In the genomic region with DNA sequence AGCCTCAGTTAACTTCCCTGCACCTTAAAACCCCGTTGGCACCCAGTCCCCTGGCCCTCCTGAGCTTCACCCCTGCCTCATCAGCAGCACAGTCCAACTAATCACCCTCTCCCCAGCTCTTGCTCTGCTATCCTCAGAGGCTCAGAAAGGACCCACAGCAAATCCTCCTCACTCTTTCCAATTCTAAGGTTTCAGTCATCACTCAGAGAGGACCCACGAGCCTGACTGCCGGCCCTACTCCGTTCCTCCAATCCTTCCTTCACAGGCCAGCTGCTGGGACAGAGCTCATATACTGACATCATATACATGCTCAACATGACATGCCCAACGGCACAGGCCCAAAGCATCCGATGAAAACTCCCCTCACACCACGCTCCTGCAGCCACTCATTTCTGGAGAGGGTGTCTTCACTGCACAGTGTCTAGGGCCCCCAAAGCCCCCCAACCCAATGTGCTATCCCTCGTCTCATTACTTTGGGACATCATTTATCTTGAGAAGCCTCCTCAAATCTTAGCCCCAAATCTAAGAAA, we compare ENCODE assay signal across 15 mouse cellular contexts. TPM values are rescaled to one million over a fixed set of nuclear protein-coding genes. Genes with fewer than 3 reads are reported as not detected.
DNase-seq lines count a peak whose midpoint lies in the region; ATAC-seq lines count a peak whose summit lies in the region.
"Had no signal": no experiment of that assay in that cellular context is flagged by ENCODE, and none has a peak within 500 bp of the region (broad histone marks: within the 10 kb centered on the region; RNA-seq: fewer than 3 reads in every experiment).

No protein-coding gene starts in this region.

- H3K4me3 ChIP-seq in heart, embryonic 12.5 days = peak overlapping the region; percentile 62
- no peak overlapping the region for H3K4me3 ChIP-seq in midbrain, embryonic 13.5 days (replicated peaks)
- no peak overlapping the region for H3K4me3 ChIP-seq in midbrain, embryonic 14.5 days (replicated peaks; ENCODE audit: low read depth, low read length)

- peaks cover 54% of the 10 kb centered on the region for H3K4me1 ChIP-seq in heart, embryonic 12.5 days (replicated peaks)
- peaks cover 13% of the 10 kb centered on the region for H3K4me1 ChIP-seq in midbrain, embryonic 13.5 days (replicated peaks)
- no peaks in the 10 kb centered on the region for H3K4me1 ChIP-seq in midbrain, embryonic 14.5 days (ENCODE audit: control insufficient read depth, insufficient read depth, low read length)

- peaks cover 18% of the 10 kb centered on the region for H3K36me3 ChIP-seq in heart, embryonic 12.5 days
- H3K36me3 ChIP-seq in midbrain, embryonic 13.5 days = peaks cover 19% of the 10 kb centered on the region
- peaks cover 23% of the 10 kb centered on the region for H3K36me3 ChIP-seq in midbrain, embryonic 14.5 days (ENCODE audit: control insufficient read depth, insufficient read depth, low read length)

- no peaks in the 10 kb centered on the region for H3K9me3 ChIP-seq in heart, embryonic 12.5 days (replicated peaks)
- no peaks in the 10 kb centered on the region for H3K9me3 ChIP-seq in midbrain, embryonic 13.5 days
- no peaks in the 10 kb centered on the region for H3K9me3 ChIP-seq in midbrain, embryonic 14.5 days (ENCODE audit: control insufficient read depth, low read length)
- H3K9me3 ChIP-seq: neural tube, embryonic 12.5 days had no signal

- peak; percentile 63 for DNase-seq in cerebellum, adult 11-12 months
- DNase-seq in cerebellum, postnatal 14 days = no peak
- DNase-seq in heart, postnatal 14 days = no peak
- DNase-seq in midbrain, embryonic 14.5 days = no peak
- no peak for DNase-seq in B cell, adult 2 months
- no peak for DNase-seq in adrenal gland, postnatal 14 days
- DNase-seq: kidney, postnatal 25 days had no signal

- 54% methylated on average over 8 of the region's 8 CpGs for WGBS in heart, embryonic 12.5 days
- WGBS in midbrain, embryonic 13.5 days = 77% methylated on average over 8 of the region's 8 CpGs
- 76% methylated on average over 8 of the region's 8 CpGs for WGBS in midbrain, embryonic 14.5 days

- no peak for ATAC-seq in heart, embryonic 12.5 days (ENCODE audit: insufficient number of reproducible peaks, low FRiP score)
- ATAC-seq in midbrain, embryonic 13.5 days = no peak
- ATAC-seq in midbrain, embryonic 14.5 days (ENCODE audit: low FRiP score, low TSS enrichment) = no peak

- intact Hi-C loops in heart, postnatal 14 days (cut with DNase I) = no loop called here

- peak overlapping the region; percentile 53 for H3K9ac ChIP-seq in heart, embryonic 12.5 days
- H3K9ac ChIP-seq in midbrain, embryonic 13.5 days (replicated peaks) = no peak overlapping the region
- no peak overlapping the region for H3K9ac ChIP-seq in midbrain, embryonic 14.5 days (replicated peaks; ENCODE audit: low read length)
- H3K9ac ChIP-seq: liver, embryonic 14.5 days had no signal

- peak overlapping the region; percentile 90 for H3K27ac ChIP-seq in heart, embryonic 12.5 days (ENCODE audit: poor library complexity, severe bottlenecking)
- no peak overlapping the region for H3K27ac ChIP-seq in midbrain, embryonic 13.5 days
- H3K27ac ChIP-seq in midbrain, embryonic 14.5 days (replicated peaks; ENCODE audit: low read depth, low read length) = no peak overlapping the region
- H3K27ac ChIP-seq: liver, embryonic 14.5 days; macrophage; neural tube, embryonic 12.5 days had no signal

- peak overlapping the region; percentile 84 for H3K4me2 ChIP-seq in heart, embryonic 12.5 days
- 0 out of 2 replicates have a peak overlapping the region, but pooled peaks have one; percentile 77 for H3K4me2 ChIP-seq in midbrain, embryonic 13.5 days (replicated peaks)
- no peak overlapping the region for H3K4me2 ChIP-seq in midbrain, embryonic 14.5 days (ENCODE audit: low read length)

- no peaks in the 10 kb centered on the region for H3K27me3 ChIP-seq in heart, embryonic 12.5 days (replicated peaks)
- H3K27me3 ChIP-seq in midbrain, embryonic 13.5 days = no peaks in the 10 kb centered on the region
- no peaks in the 10 kb centered on the region for H3K27me3 ChIP-seq in midbrain, embryonic 14.5 days (ENCODE audit: control insufficient read depth, insufficient read depth, low read length)
- H3K27me3 ChIP-seq: neural tube, embryonic 12.5 days had no signal

RNA-seq across cellular contexts. Expression of gene Ppfia4, which starts 10.1 kb away (rescaled TPM):
- polyA plus RNA-seq in heart, embryonic 12.5 days (2016; fragmentation: Nextera tagmentation; extraction: Ambion mirVana) = 17.1 and 17.3 TPM in 2 replicates
- 1 to 10 TPM; 2.8 to 3.5 TPM for total RNA-seq in heart, postnatal 14 days (2021)
- polyA plus RNA-seq in midbrain, embryonic 13.5 days (2015; fragmentation: Nextera tagmentation; extraction: Ambion mirVana) = 6.5 and 7.0 TPM in 2 replicates
- polyA plus RNA-seq in midbrain, embryonic 14.5 days (2014; fragmentation: Nextera tagmentation; extraction: Ambion mirVana) = 11.5 and 14.4 TPM in 2 replicates
- 0.67 and 1.6 TPM in 2 replicates for total RNA-seq in adrenal gland, postnatal 14 days (2021)

RNA-seq across cellular contexts. Expression of gene Tmem183a, which starts 18.9 kb away (rescaled TPM):
- polyA plus RNA-seq in heart, embryonic 12.5 days (2016; fragmentation: Nextera tagmentation; extraction: Ambion mirVana) = 67.6 and 73.8 TPM in 2 replicates
- 10 to 100 TPM; 22.6 to 22.8 TPM for total RNA-seq in heart, postnatal 14 days (2021)
- 128 TPM in 2 replicates for polyA plus RNA-seq in midbrain, embryonic 13.5 days (2015; fragmentation: Nextera tagmentation; extraction: Ambion mirVana)
- 121 and 151 TPM in 2 replicates for polyA plus RNA-seq in midbrain, embryonic 14.5 days (2014; fragmentation: Nextera tagmentation; extraction: Ambion mirVana)
- total RNA-seq in adrenal gland, postnatal 14 days (2021) = 39.7 and 50.9 TPM in 2 replicates

RNA-seq across cellular contexts. Expression of gene 4933406M09Rik, which starts 42.9 kb away (rescaled TPM):
- polyA plus RNA-seq in heart, embryonic 12.5 days (2016; fragmentation: Nextera tagmentation; extraction: Ambion mirVana) = not detected in 2 replicates
- total RNA-seq in heart, postnatal 14 days (2021) = not detected
- polyA plus RNA-seq in midbrain, embryonic 13.5 days (2015; fragmentation: Nextera tagmentation; extraction: Ambion mirVana) = not detected in 2 replicates
- polyA plus RNA-seq in midbrain, embryonic 14.5 days (2014; fragmentation: Nextera tagmentation; extraction: Ambion mirVana) = not detected in 2 replicates
- total RNA-seq in adrenal gland, postnatal 14 days (2021) = not detected in 2 replicates
- total RNA-seq: left cerebral cortex, adult 18-20 months had no signal
- polyA plus RNA-seq: embryonic facial prominence, embryonic 11.5 days; liver, embryonic 14.5 days; macrophage; neural tube, embryonic 12.5 days; urinary bladder, adult 2 months had no signal

RNA-seq across cellular contexts. Expression of gene Myog, which starts 53.1 kb away (rescaled TPM):
- polyA plus RNA-seq in heart, embryonic 12.5 days (2016; fragmentation: Nextera tagmentation; extraction: Ambion mirVana) = 1.2 and 2.1 TPM in 2 replicates
- total RNA-seq in heart, postnatal 14 days (2021) = not detected
- not detected in 2 replicates for polyA plus RNA-seq in midbrain, embryonic 13.5 days (2015; fragmentation: Nextera tagmentation; extraction: Ambion mirVana)
- not detected in 2 replicates for polyA plus RNA-seq in midbrain, embryonic 14.5 days (2014; fragmentation: Nextera tagmentation; extraction: Ambion mirVana)
- not detected in 2 replicates for total RNA-seq in adrenal gland, postnatal 14 days (2021)
- total RNA-seq: left cerebral cortex, adult 18-20 months had no signal
- polyA plus RNA-seq: macrophage; urinary bladder, adult 2 months had no signal
